Mouse (Mus musculus) neural tube, embryonic 10.5 days (tissue): ENCODE results near the gene Vps13d.

Experiments
- DNase-seq: peaks from one replicate; pipeline ENCODE4 v3.0.0-alpha.2; 2017; ENCODE audit warnings: low spot score; ENCODE audit errors: extremely low spot score

Gene Vps13d

DNA sequence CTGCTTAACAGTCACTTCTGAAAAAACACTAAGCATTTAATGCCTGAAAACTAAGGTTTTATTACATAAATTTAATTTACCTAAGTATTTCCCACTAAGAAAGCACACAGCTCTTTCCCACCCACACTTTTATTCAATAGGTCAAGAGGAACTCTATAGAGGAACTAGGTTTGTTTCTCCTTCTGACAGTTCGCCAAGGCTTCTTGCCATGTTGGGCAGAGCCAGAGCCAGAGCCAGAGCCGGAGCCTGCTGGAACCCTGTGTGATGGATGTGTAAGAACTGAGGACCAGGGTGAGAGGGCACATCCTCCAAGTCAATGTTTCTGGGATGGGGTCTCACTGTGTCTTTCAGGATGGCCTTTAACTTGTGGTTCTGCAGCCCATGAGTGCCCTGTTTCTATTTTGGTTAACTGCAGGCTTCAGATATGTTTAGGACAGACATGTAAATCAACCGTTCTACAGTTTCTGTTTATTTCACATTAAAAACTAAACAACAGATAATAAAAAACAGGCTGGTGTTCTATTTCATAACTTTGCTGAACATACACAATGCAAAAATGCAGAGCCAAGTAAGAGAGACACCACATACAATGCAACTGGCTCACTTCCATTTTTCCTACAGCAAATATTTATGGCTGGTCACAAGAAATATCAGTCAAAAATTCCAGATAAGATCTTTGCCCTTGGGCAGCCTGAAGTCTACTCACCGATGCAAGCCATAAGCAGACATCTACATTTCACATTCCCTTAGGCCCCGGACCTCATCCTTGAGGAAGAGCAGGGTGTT lies 157.0 kb downstream of the Vps13d start:
- DNase-seq = no peak

DNA sequence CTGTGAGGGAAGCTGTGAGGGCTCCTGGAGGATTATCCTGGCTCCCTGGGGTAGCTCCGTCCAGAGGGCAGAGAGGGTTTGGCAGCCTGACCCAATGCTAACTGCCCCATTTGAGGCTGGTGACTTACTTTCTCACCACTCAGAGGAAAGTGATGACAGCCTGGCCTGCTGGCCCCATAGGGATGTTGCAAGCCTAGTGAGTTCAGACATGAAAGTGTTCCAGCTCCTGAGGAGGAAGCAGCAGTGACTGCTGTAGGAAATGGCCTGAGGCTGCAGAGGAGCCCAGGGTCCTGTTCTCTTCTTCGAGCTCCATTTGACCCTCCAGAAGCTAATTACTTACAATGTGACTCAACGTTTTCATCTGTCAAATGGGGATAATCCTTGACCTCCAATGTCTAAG lies 157.8 kb downstream of the Vps13d start:
- no peak for DNase-seq

DNA sequence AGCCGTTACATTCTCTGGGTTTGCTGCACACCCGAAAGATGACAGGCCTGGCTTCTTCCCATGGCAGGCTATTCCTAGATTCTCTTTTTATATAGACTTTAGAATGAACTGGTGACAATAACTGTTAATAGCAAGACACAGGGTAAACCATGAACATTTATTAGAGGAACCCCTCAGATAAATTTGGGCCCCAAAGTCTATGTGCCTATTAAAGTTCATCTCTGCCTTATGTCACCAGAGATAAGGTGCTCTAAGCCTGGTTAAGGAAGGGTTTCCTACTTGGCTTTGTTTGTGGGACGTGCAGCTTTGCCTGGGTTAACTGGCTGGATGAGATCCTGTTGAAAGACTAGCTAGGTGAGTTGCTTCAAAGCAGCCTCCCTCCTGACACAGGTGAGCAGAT lies 159.4 kb downstream of the Vps13d start:
- no peak for DNase-seq

DNA sequence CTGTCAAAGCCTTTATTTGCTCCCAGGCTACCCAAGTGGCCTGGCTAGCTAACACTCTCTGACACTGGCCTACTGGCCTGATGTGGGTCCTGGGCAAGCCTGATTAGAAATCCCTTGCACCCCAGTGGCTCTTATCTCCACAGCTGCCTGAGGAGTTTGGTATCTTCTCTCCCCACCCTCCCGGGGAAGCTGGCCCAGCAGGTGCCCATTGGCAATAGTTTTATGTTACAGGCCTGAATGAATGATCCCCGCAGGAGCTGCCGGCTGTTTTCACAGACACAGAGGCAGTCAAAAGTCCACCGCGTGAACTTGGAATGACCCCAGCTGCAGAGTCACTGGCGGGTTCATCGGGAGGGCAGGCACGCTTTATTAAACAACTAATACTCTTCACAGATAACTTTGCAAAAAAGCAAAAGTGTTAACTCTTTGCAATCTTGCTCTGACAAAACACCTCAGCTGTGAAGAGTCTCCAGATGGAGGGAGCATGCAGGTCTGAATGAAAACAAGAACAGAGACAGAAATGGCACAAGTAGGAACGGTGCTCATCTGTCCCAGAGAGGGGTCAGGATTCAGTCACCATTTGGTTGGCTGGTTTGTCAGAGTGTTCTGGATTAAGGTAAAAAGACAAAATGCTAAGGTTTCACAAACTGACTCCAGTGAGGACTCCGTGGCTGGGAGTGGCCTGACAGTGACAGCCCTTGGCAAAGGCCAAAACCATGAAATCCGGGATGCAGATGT lies 160.1 kb downstream of the Vps13d start:
- DNase-seq = peak; percentile 85

DNA sequence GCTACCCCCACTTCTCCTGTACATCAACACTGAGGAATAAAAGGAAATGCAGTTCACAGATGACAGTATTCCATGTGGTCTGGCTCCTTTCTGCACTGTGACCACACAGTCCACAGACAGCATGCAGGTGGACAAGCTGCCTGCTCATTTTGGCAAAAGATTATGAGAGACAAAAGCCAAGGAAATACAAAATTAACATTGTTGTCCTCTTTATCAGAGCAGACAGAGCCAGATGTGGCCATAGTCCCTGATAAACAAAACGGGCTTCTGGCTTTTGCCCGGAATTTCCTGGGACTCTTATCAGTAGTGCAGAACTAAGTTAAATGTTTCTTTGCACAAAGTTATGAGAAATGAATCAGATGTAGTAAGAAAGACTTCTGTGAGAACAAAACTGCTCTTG lies 161.4 kb downstream of the Vps13d start:
- no peak for DNase-seq

DNA sequence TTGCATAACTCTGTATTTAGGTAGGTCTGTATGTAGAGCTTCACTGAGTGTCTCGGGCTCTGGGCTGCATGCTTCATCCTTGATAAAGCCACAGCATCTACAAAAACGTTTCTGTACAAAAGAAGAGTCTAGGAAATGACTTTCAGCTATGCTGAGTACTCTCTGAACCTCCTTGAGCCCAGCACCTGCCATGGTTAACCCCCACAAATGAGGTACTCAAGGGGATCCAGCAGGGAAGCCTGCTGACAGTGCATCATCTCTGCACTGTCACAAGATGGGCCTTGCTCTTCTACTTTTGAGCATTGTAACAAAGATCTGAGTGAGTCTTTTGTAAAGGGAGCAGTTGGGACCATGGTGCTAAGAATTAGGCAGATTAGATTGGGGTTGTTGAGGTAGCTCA lies 162.2 kb downstream of the Vps13d start:
- no peak for DNase-seq

DNA sequence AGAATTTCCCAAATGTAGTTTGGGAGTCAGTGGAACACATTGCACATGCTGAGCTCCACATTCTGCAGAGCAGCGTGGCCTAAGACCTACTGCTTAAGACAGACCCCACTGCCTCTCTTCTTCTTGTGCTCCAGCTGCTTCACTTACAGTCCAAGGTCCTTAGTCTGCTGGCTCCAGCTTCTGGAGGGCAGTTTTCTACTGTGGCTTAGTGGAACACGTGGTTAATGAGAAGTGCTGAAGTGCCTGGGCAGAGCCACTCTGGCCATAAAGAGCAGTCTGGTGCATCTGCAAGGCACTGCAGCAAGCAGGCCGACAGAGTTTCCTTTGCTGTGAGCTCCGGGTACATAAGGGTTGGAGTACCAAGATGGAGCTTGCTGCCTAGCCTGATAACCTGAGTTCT lies 163.3 kb downstream of the Vps13d start:
- DNase-seq = no peak

DNA sequence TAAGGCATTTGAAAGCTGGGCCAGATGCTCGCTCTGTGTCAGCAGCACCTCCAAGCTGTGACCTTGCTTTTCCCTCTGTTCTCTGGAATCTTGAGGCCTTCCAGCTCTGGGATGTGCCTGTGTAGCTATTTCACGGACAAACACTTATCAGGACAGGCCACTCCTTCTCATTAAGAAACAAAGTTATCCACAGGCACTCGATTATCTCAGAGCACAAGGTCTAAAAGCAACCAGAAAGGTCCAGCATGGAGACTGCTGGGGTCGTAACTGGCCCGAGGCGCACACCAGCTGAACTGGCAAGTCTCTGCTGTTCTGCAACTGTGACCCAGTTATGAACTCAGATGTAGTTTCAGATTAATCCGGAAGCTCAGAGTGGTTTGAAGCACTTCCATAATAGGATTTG lies 168.4 kb downstream of the Vps13d start:
- DNase-seq = no peak

DNA sequence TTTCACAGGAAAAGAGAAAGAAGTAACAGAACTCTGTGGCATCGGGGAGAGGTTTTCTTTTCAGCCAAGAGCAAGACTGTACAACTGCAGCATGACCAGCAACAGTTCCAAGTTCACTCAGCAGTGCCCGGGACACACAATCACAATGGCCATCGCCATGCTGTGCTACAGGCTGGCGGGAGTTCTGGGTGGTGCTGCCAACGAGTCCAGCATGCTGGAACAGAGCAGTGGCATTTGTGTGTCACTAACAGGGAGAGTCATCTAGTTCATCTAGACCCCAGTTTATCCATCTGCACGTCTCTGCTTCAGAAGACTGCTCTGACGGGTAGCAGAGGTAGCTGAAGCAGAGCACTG lies 169.4 kb downstream of the Vps13d start:
- no peak for DNase-seq

DNA sequence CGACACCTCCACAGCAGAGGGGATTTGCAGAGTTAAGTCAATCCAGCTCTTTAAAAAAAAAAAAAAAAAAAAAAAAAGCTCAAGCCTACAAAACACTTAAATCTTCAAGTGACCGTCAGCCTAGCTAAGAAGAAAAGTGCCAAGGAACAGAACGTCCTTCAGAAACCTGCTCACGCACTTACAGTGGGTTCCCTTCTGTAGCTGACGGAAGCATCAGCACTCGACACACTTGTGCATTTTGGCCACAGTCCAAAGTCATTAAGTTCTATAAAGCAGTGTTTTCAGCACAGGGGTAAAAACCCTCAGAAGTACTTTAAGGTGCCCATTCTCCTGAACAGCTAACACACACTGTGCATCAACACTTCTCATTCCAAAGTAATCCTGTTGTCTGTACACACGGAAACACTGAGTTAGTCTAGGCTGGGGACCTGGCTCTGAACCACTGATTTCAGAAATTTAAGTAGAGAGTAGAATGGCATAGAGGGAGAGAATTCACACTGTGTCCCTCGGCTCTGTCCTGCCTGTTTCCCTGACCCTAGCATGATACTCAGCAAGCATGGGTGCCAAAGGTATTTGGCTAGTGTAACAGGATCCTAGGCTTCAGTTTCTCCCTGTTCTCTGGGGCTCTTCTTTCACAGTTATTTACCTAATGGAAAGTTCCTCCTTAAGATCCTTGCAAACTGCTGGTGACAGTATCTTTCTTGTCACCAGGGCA lies 170.0 kb downstream of the Vps13d start:
- no peak for DNase-seq

DNA sequence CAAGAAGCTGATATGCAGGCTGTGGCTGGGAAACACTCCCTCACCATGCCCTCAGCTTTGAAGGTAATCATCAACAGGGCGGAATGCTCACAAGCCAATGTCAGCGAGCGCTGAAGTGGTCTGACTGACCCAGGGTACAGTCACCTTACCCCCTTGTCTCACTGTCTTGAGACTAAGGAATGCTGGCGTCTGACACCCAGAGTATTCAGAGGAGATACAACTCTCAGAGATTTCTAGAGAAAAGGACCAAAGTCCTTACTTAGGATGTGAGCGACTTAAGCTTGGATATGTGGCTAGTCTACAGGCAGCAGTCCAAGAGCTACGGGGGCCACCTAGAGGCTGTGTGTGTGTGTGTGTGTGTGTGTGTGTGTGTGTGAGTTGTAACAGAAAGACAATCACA lies 170.9 kb downstream of the Vps13d start:
- no peak for DNase-seq

DNA sequence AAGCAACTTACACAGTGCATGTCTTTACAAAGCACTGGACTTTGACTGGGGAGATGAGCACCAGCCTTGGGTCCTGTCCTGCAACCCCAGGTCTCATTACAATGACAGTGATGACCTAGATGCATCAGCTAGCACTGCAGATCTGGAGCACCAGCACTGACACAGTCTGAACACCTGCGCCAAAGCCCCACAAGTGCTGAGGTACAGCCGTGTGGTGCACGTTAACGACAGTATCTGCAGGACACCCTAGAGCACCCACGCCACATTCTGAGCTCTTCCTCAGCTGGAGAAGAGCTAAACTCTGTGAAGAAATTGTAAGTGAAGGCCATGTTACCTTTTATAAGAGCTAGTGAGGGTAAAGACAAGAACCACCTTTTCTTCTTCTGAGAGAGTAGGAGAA lies 172.0 kb downstream of the Vps13d start:
- no peak for DNase-seq

DNA sequence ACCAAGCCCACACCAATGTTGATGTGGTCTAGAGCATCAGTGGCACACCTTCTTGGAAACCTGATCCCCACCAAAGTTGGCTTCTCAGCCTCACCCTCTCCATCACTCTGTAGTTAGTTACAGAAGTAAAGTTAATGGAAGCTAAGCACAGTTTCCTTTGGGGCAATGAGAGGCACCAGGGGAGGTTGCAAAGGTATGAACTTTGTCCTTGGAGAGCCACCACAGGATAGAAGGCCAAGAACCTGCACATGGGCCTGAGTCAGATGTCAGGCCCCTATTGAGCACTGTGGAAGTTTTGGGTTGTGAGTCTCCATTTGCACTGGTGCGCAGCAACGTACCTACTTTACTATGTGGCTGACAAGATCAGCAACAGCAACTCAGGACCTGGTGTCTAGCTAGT lies 172.6 kb downstream of the Vps13d start:
- DNase-seq = no peak

DNA sequence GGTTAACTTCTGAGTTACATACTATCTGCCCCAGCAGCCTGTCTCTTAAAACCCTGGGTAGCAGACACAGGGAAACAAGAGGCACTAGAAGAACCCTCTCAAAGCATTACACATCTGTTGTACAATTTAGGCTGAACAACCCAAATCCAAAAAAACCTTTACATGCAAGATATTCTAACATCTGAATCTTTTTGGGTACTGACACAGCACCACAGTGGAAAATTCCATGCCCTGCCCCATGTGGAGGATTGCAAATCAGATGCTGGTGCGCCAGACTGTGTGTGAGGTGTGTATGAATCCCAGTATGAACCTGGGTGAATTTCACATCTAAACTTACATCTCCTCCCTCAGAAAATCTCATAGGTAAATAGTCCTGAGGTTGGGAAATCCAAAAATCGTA lies 174.4 kb downstream of the Vps13d start:
- DNase-seq = no peak

DNA sequence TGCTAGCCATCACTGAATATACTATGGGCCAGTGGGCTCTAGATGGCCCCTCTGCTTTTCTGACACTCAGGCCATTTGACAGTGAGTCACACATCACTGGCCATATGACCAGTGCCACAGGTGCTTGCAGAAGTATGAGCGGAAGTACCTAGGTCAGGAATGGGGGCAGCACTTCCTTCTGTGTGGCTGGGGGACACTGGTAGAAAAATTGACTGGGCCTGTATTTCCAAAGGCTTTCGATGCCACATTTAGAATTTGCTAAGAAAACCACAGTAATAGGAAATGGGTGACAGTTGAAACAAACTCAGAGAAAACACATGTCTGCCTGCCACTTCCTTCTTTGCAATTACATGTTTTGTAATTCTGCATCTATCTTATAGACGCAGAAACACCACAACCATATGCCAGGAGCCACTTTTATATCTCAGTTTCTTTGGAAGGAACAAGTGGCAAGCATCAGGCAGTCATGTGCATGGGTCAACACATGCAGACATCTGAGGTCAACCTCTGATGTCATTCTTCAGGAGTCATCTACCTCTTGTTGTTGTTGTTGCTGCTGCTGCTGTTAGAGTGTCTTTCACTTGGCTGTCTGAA lies 175.6 kb downstream of the Vps13d start:
- DNase-seq = no peak

DNA sequence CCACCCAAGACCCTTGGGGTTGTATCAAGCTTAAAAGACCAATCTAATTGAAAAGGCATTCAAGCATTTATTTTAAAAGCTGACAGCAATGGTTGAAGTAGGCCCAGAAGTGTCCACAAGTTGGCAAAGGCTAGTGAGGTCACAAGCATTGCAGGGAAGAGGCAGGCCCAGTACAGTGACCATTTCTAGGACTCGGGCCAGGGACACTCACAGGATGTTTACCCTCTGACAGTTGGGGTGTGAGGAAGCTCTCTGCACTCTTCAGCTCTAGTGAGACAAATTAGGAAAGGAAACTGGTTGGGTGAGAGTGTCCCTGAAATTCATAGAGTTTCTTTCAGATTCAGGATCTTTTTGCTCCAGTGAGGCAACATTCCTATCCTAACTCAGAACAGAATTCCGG lies 177.1 kb downstream of the Vps13d start:
- DNase-seq = no peak

DNA sequence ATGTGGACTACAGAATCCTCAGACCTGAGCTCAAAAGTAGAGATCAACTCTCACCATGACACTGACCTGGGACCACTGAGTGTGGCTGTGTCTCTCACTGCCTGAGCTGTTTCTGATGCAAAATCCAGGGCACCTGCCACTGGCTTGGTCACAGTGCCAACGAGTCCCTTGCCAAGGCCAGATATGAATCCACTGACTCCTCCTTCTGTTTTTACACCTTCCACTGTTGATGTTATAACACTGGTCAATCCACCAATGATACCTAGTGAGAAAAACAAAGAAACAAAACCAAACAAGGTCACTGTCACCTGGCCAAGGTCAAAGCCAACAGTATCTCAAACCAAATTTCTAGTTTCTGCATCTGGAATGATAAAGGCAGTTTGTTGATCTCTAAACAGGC lies 178.1 kb downstream of the Vps13d start:
- DNase-seq = no peak

DNA sequence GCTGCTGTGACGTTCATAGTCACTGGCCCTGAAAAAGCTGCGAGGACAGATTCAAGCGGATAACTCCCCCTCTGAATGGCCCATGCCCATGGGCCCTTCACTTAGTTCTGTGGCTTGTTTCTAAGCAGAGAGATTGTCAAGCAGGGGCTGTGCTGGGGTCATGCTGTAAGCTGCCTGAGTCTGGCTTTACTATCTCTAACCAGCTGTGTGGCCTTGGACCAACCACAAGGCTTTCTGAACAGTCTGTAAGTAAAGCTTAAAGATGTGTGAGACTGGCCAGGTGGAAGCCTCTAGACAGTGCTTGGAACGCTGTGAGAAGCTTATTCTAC lies 180.2 kb downstream of the Vps13d start:
- no peak for DNase-seq

DNA sequence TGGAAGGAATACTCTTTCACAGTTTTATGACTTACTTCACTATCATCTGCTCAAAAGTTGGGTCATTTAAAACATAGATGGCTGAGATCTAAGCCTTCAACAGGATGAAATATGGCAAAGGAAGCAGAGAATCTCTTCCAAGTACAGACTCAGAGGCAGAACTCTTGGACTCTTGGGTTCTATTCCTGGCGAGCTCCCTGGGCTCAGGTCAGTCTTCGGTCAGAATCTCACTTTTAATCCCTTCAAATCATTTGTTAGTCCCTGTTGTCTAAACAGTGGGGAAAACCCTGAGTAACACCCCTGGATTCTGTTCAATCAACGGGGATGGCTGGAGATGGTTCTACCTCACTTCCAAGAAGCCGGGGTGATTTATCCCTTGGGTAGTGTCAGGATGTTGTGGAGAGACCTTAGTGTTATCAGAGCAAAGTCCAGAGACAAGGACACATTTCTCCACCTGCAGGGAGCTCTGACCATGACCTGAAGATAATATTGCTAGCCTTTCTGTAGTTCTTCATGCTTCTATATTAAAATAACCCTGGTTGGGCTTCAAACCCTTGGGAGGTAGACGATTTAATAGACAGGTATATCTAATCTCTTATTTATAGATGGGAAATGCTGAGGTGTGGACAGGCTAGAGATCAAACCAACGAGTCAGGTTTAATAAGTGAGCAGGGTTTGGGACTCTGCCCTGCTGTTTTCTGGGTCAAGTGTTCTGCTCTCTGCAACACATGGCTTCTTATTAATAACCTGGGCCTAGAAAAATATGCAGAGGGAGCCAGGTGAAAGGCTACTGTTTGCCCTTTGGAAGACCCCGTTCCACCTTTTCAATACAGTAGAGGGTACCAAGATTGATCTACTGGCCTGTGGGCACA lies 180.8 kb downstream of the Vps13d start:
- DNase-seq = no peak

DNA sequence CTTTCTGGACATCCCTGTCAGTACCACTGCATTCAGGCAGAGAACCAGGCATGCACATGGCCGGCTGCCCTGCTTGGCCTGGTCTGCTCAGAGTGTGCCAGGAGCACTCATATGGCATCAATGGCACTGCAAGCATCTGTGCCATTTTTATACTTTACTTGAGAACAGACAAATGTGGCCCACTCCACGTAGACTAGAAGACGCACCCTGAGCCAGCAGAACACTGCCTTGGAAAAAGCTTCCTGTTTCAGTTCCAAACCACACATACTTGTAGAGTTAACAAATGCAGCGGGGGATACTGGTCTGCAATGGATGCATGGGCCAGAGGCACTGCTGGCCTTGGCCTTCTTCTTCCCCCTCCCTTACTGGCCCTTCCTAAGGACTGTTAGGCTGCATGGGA lies 181.6 kb downstream of the Vps13d start:
- no peak for DNase-seq

DNA sequence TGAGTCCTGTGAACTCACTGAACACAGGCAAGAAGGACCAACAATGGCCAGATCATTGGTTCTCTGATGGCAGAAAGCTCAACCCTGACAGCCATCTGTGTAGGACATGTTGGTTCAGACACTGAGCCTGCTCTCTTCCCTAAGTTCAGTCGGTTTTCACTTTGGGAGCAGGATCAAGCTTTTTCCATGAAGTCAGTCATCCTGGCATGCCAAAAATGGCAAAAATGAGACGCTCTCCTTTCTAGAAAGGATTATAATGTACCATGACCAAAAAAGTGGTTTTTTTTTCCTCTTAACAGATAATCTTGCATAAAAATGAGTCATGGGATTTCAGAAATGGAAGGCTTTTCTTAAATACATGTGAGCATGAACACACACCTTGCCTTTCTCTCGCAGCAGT lies 183.6 kb downstream of the Vps13d start:
- no peak for DNase-seq
